Comparison of ENCODE assay signal across 8 mouse cellular contexts in genomic region chr3:107631523-107631958, GRCm38 (mm10). TPM values are rescaled to one million over a fixed set of nuclear protein-coding genes. Genes with fewer than 3 reads are reported as not detected.
A peak's percentile ranks its signal among the peaks of the same experiment; 100 is the strongest.
DNase-seq lines count a peak whose midpoint lies in the region; ATAC-seq and TF ChIP-seq lines count a peak whose summit lies in the region.

TSS of gene Strip1 (minus strand) at chr3:107631694.

- H3K36me3 ChIP-seq in hindbrain, embryonic 10.5 days: peaks cover 32% of the 10 kb centered on the region
- H3K36me3 ChIP-seq in lung, postnatal 0 days (ENCODE audit: insufficient read depth, low read length): peaks cover 11% of the 10 kb centered on the region; the same call in 1 of the 2 replicates

- peak within 1 kb of the TSS; percentile 88 for H3K4me3 ChIP-seq in hindbrain, embryonic 10.5 days
- peak within 1 kb of the TSS; percentile 98 for H3K4me3 ChIP-seq in lung, postnatal 0 days (ENCODE audit: low read depth, low read length)

- H3K27me3 ChIP-seq in hindbrain, embryonic 10.5 days (ENCODE audit: insufficient read depth, poor library complexity, severe bottlenecking): no peaks in the 10 kb centered on the region
- no peaks in the 10 kb centered on the region for H3K27me3 ChIP-seq in lung, postnatal 0 days (replicated peaks; ENCODE audit: insufficient read depth, low read length)

- peaks cover 25% of the 10 kb centered on the region for H3K4me1 ChIP-seq in hindbrain, embryonic 10.5 days (replicated peaks)
- no peaks in the 10 kb centered on the region; the same call in none of the 2 replicates for H3K4me1 ChIP-seq in lung, postnatal 0 days (ENCODE audit: insufficient read depth, low read depth, low read length)

- WGBS in hindbrain, embryonic 10.5 days: under 1% methylated on average over 35 of the region's 35 CpGs
- 2% methylated on average over 35 of the region's 35 CpGs for WGBS in lung, postnatal 0 days

- peak; percentile 94 for ATAC-seq in frontal cortex, adult (ENCODE audit: low TSS enrichment)
- peak; percentile 98 for ATAC-seq in lung, postnatal 0 days

- TF ChIP-seq EP300 in lung, postnatal 0 days (IDR thresholded peaks at IDR 0.05): peak; percentile 63

- no peak for TF ChIP-seq CTCF in lung, postnatal 0 days (IDR thresholded peaks at IDR 0.05)

- no peaks in the 10 kb centered on the region for H3K9me3 ChIP-seq in hindbrain, embryonic 10.5 days
- no peaks in the 10 kb centered on the region for H3K9me3 ChIP-seq in lung, postnatal 0 days (ENCODE audit: low read length)

- peak; percentile 96 for DNase-seq in MN1 (ENCODE audit: low spot score)
- peak; percentile 95 for DNase-seq in cerebellum, adult 9-10 months
- DNase-seq in hindbrain, embryonic 10.5 days (ENCODE audit: low spot score): peak; percentile 95
- peak; percentile 94 for DNase-seq in layer of hippocampus, adult 9-11 months
- DNase-seq in lung, postnatal 0 days (ENCODE audit: low spot score): peak; percentile 99
- DNase-seq in ovary, postnatal 14 days (ENCODE audit: low spot score): peak; percentile 83
- peak; percentile 93 for DNase-seq in thymus, postnatal 14 days

- H3K9ac ChIP-seq in lung, postnatal 0 days (replicated peaks; ENCODE audit: low read depth): peak within 1 kb of the TSS; percentile 98

- peak within 1 kb of the TSS; percentile 98 for H3K27ac ChIP-seq in hindbrain, embryonic 10.5 days
- H3K27ac ChIP-seq in lung, postnatal 0 days (ENCODE audit: low read length): peak within 1 kb of the TSS; percentile 93

- H3K4me2 ChIP-seq in lung, postnatal 0 days (replicated peaks; ENCODE audit: low read depth, low read length): peak within 1 kb of the TSS; percentile 90

RNA-seq across cellular contexts. Expression of gene Strip1, which starts in this region (rescaled TPM):
- polyA plus RNA-seq in hindbrain, embryonic 10.5 days (2016; fragmentation: Nextera tagmentation; extraction: Ambion mirVana): 68.2 and 89.6 TPM in 2 replicates
- 24.9 and 26.9 TPM in 2 replicates for polyA plus RNA-seq in lung, postnatal 0 days (2015; fragmentation: Nextera tagmentation; extraction: Ambion mirVana)

Comparison
In these comparisons a context has a peak if more than half of its experiments do, and no peak if none do; other contexts are left out.
1. Peak in every context shown above with its lines: DNase-seq, ATAC-seq, H3K4me3 ChIP-seq and H3K27ac ChIP-seq.